Mouse (Mus musculus): ENCODE measurements around the gene Grip2. TPM values are rescaled to one million over a fixed set of nuclear protein-coding genes. Genes with fewer than 3 reads are reported as not detected.

Gene Grip2
- polyA plus RNA-seq, 1 experiment = not detected

DNA sequence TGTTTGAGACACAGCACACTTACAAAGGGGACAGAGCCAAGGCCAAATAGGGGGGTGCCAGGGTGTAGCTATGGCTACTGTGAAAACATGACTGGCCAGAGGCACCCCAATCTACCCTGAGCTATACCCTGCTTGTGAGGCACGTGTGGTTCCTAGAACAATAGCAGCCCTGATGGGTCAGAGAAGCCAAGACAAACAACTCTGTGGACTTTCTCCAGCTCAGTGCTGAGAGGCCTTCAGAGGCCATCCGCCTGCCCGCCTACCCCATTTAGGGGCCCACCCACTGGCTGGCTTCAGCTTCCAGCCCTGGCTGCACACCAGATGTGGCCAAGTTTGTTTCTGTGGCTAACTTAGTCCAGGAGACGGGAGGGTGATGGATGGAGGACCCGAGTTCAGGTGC lies 90.6 kb downstream of the Grip2 start:
- H3K4me1 ChIP-seq (ENCODE audit: control insufficient read depth, insufficient read depth, low read length) = no peaks in the 10 kb centered on the region
- H3K4me3 ChIP-seq (replicated peaks; ENCODE audit: control insufficient read depth, low read depth, low read length) = no peak overlapping the region
- TF ChIP-seq POLR2A (IDR thresholded peaks at IDR 0.05; ENCODE audit: borderline replicate concordance, control insufficient read depth, low read depth, low read length) = no peak
- no peak for TF ChIP-seq CTCF (IDR thresholded peaks at IDR 0.05; ENCODE audit: control insufficient read depth, insufficient read depth, low read length)
- WGBS = 88% methylated on average over 5 of the region's 5 CpGs
- no peak overlapping the region for H3K27ac ChIP-seq (ENCODE audit: control insufficient read depth, insufficient read depth, low read depth, low read length, poor library complexity)

GRCm38 (mm10) chr6:91732138-91732537 lies 94.9 kb downstream of the Grip2 start:
- no peak overlapping the region for H3K4me3 ChIP-seq (replicated peaks; ENCODE audit: control insufficient read depth, low read depth, low read length)
- WGBS = 92% methylated on average over 11 of the region's 11 CpGs
- no peak for TF ChIP-seq CTCF (IDR thresholded peaks at IDR 0.05; ENCODE audit: control insufficient read depth, insufficient read depth, low read length)
- TF ChIP-seq POLR2A (IDR thresholded peaks at IDR 0.05; ENCODE audit: borderline replicate concordance, control insufficient read depth, low read depth, low read length) = no peak
- H3K27ac ChIP-seq (ENCODE audit: control insufficient read depth, insufficient read depth, low read depth, low read length, poor library complexity) = no peak overlapping the region
- no peaks in the 10 kb centered on the region for H3K4me1 ChIP-seq (ENCODE audit: control insufficient read depth, insufficient read depth, low read length)

- H3K27ac ChIP-seq (ENCODE audit: control insufficient read depth, insufficient read depth, low read depth, low read length, poor library complexity) = no peak overlapping the region
- 88% methylated on average over 12 of the region's 12 CpGs for WGBS
- TF ChIP-seq POLR2A (IDR thresholded peaks at IDR 0.05; ENCODE audit: borderline replicate concordance, control insufficient read depth, low read depth, low read length) (no peak), CTCF (IDR thresholded peaks at IDR 0.05; ENCODE audit: control insufficient read depth, insufficient read depth, low read length) (no peak)
Measured at GRCm38 (mm10) chr6:91729677-91730127, 97.3 kb downstream of the Grip2 start.

GRCm38 (mm10) chr6:91728939-91729619 lies 98.0 kb downstream of the Grip2 start:
- TF ChIP-seq POLR2A (IDR thresholded peaks at IDR 0.05; ENCODE audit: borderline replicate concordance, control insufficient read depth, low read depth, low read length) (no peak), CTCF (IDR thresholded peaks at IDR 0.05; ENCODE audit: control insufficient read depth, insufficient read depth, low read length) (no peak)
- H3K27ac ChIP-seq (ENCODE audit: control insufficient read depth, insufficient read depth, low read depth, low read length, poor library complexity) = no peak overlapping the region
- WGBS = 81% methylated on average over 6 of the region's 6 CpGs
- H3K4me1 ChIP-seq (ENCODE audit: control insufficient read depth, insufficient read depth, low read length) = no peaks in the 10 kb centered on the region
- no peak overlapping the region for H3K4me3 ChIP-seq (replicated peaks; ENCODE audit: control insufficient read depth, low read depth, low read length)

More at GRCm38 (mm10) chr6:91729677-91730127, 97.3 kb downstream of the Grip2 start:
- Histone ChIP-seq H3K4me1 (ENCODE audit: control insufficient read depth, insufficient read depth, low read length) (no peaks in the 10 kb centered on the region), H3K4me3 (replicated peaks; ENCODE audit: control insufficient read depth, low read depth, low read length) (no peak overlapping the region)

DNA sequence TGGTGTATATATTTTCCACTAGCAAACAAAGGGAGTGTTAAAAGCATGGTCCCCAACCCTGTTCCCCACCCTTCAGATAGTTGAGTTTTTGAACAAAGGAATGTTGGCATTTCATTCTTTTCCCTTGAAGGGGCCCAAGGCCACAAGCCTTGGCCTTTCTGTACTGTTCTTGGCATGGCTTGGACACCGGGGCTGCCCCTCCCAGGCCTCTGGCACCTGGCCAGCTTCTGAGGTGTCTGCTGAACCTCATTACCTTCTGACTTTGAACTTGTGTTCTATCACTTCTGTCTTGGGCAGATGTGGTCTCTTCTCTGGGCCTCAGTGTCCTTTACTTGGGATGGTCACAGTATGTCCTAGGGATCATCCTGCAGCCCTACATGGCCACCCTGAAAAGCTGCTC lies 99.7 kb downstream of the Grip2 start:
- TF ChIP-seq CTCF (IDR thresholded peaks at IDR 0.05; ENCODE audit: control insufficient read depth, insufficient read depth, low read length) = no peak
- no peak for TF ChIP-seq POLR2A (IDR thresholded peaks at IDR 0.05; ENCODE audit: borderline replicate concordance, control insufficient read depth, low read depth, low read length)
- Histone ChIP-seq H3K27ac (ENCODE audit: control insufficient read depth, insufficient read depth, low read depth, low read length, poor library complexity) (no peak overlapping the region), H3K4me1 (ENCODE audit: control insufficient read depth, insufficient read depth, low read length) (no peaks in the 10 kb centered on the region), H3K4me3 (replicated peaks; ENCODE audit: control insufficient read depth, low read depth, low read length) (no peak overlapping the region)
- WGBS = 69% methylated on average over 1 of the region's 1 CpGs

DNA sequence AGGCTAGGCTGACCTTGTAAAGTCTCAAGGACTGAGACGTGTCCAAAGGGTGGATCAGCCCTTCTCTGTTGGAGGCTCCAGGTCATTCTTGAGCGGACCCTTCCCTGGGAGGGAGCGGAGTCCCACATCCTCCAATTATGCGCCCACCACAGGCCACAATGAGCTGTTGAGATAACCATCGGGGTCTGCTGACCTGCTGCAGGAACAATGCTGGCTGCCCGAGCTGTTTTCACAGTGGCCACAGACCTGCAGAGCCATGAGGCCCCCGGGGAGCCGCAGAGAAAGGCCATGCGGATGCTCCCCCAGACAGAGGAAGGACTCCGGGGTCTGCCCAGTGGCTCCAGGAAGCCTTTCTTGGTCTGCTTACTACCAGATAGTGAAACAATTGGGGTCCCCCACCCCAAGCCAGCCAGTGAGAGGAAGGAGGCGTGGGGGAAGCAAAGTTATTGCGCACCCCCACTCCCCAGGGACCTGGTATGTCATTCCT lies 105.8 kb downstream of the Grip2 start:
- peaks cover 5% of the 10 kb centered on the region for H3K4me1 ChIP-seq (ENCODE audit: control insufficient read depth, insufficient read depth, low read length)
- TF ChIP-seq POLR2A (IDR thresholded peaks at IDR 0.05; ENCODE audit: borderline replicate concordance, control insufficient read depth, low read depth, low read length) (no peak), CTCF (IDR thresholded peaks at IDR 0.05; ENCODE audit: control insufficient read depth, insufficient read depth, low read length) (no peak)
- 70% methylated on average over 12 of the region's 12 CpGs for WGBS
- H3K27ac ChIP-seq (ENCODE audit: control insufficient read depth, insufficient read depth, low read depth, low read length, poor library complexity) = no peak overlapping the region
- H3K4me3 ChIP-seq (replicated peaks; ENCODE audit: control insufficient read depth, low read depth, low read length) = no peak overlapping the region

DNA sequence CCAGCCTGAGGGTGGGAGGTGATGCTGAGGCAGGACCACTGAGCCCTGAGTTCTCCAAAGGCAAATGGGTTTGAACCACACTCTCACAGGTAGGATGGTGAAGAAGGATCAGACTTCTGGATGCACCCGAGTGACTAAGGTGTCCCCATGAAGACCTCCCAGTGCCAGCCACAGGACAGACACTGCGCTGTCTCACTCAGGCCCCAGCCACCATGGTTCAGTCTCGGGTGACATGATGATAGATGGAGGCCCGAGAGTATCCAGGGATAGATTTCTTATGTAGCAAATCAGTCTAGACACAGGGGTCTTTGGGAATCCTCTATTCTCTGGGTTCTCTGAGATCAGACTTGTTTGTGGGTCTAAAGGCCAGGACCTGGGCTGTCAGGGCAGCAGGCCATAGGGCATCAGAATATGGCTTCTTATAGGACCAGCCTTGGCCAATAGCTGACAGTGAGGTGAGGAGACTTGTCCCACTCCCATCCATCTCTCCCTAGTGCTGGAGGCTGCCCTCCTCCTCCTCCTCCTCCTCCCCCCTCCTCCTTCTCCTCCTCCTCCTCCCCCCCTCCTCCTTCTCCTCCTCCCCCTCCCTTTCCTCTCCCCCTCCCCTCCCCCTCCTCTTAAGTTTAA lies 106.3 kb downstream of the Grip2 start:
- no peak overlapping the region for H3K27ac ChIP-seq (ENCODE audit: control insufficient read depth, insufficient read depth, low read depth, low read length, poor library complexity)
- peaks cover 5% of the 10 kb centered on the region for H3K4me1 ChIP-seq (ENCODE audit: control insufficient read depth, insufficient read depth, low read length)
- H3K4me3 ChIP-seq (replicated peaks; ENCODE audit: control insufficient read depth, low read depth, low read length) = no peak overlapping the region
- no peak for TF ChIP-seq CTCF (IDR thresholded peaks at IDR 0.05; ENCODE audit: control insufficient read depth, insufficient read depth, low read length)
- no peak for TF ChIP-seq POLR2A (IDR thresholded peaks at IDR 0.05; ENCODE audit: borderline replicate concordance, control insufficient read depth, low read depth, low read length)
- 81% methylated on average over 4 of the region's 4 CpGs for WGBS

- Histone ChIP-seq H3K4me1 (ENCODE audit: control insufficient read depth, insufficient read depth, low read length) (peaks cover 5% of the 10 kb centered on the region), H3K4me3 (replicated peaks; ENCODE audit: control insufficient read depth, low read depth, low read length) (no peak overlapping the region), H3K27ac (ENCODE audit: control insufficient read depth, insufficient read depth, low read depth, low read length, poor library complexity) (no peak overlapping the region)
- WGBS = 82% methylated on average over 9 of the region's 9 CpGs
- TF ChIP-seq POLR2A (IDR thresholded peaks at IDR 0.05; ENCODE audit: borderline replicate concordance, control insufficient read depth, low read depth, low read length) (no peak), CTCF (IDR thresholded peaks at IDR 0.05; ENCODE audit: control insufficient read depth, insufficient read depth, low read length) (no peak)
Measured at GRCm38 (mm10) chr6:91719865-91720533, 107.1 kb downstream of the Grip2 start.

Data from bone marrow, adult 2 months (tissue).